Mouse (Mus musculus) left cerebral cortex, adult 2 months (tissue): ENCODE measurements around the gene Ube3b. TPM values are rescaled to one million over a fixed set of nuclear protein-coding genes. Genes with fewer than 3 reads are reported as not detected.
A peak's percentile ranks its signal among the peaks of the same experiment; 100 is the strongest.

Experiments used
- DNase-seq, 2 experiments: peaks; one replicate each; pipeline ENCODE4 v3.0.0; 2021 to 2022; ENCODE audit warnings: low spot score in 2 of 2, mixed read lengths in 1 of 2; ENCODE audit errors: extremely low spot score in 1 of 2
- H3K27ac ChIP-seq: fragments of 200-600 bp; 2 replicates; pipeline ENCODE4 v1.8.1; 2022
- H3K4me3 ChIP-seq: fragments of 200-600 bp; 2 replicates; pipeline ENCODE4 v1.8.1; 2022
- CTCF ChIP-seq: fragments of 200-600 bp; IDR thresholded peaks from 2 replicates; pipeline ENCODE4 v1.8.1; 2022; ENCODE audit warnings: antibody characterized with exemption, mild to moderate bottlenecking, moderate library complexity
- intact Hi-C: fragments of 180-260 bp; cut with DNase I; formaldehyde crosslinking; loops from one replicate; pipeline ENCODE4 v1.15.1; 2025
- total RNA-seq, 2 experiments: library from RNA; stranded (reverse); gene quantifications; 2 replicates each; pipeline ENCODE4 v1.2.3; 2021

Ube3b gene
- total RNA-seq, 2 experiments from 2014 or later, result 79.6 to 83.8 TPM

- peak overlapping the region; percentile 50; the same call in 1 of the 2 replicates for H3K27ac ChIP-seq
- DNase-seq, result no peak
- intact Hi-C loops, result no loop called here
- TF ChIP-seq CTCF, result no peak
- H3K4me3 ChIP-seq, result no peak overlapping the region
Measured at GRCm38 (mm10) chr5:114378177-114378920, 2.1 kb upstream of the Ube3b start.

GRCm38 (mm10) chr5:114378936-114379335 is 1.5 kb upstream of the Ube3b start:
- Histone ChIP-seq H3K4me3 (no peak overlapping the region; the same call in 1 of the 2 replicates), H3K27ac (no peak overlapping the region)

GRCm38 (mm10) chr5:114379763-114380162 is 644 bp upstream of the Ube3b start:
- Histone ChIP-seq H3K4me3 (peak overlapping the region; percentile 76), H3K27ac (peak overlapping the region; percentile 91)
- no peak for TF ChIP-seq CTCF
- intact Hi-C loops, result loop anchor here (2.0 to 5.0 kb wide), 3 partner anchors 21 to 288 kb away; no protein-coding TSS in a partner anchor
- DNase-seq, result no peak

More at GRCm38 (mm10) chr5:114378936-114379335, 1.5 kb upstream of the Ube3b start:
- intact Hi-C loops, result no loop called here
- no peak for TF ChIP-seq CTCF
- DNase-seq, result no peak

- intact Hi-C loops, result loop anchor here (2.0 to 5.0 kb wide), 3 partner anchors 22 to 286 kb away; no protein-coding TSS in a partner anchor
- Histone ChIP-seq H3K4me3 (peak overlapping the region; percentile 76), H3K27ac (peak overlapping the region; percentile 91)
- no peak for TF ChIP-seq CTCF
- DNase-seq, result no peak
Measured at GRCm38 (mm10) chr5:114381013-114381351, 575 bp downstream of the Ube3b start.

GRCm38 (mm10) chr5:114383184-114383904 is 2.9 kb downstream of the Ube3b start:
- Histone ChIP-seq H3K4me3 (no peak overlapping the region), H3K27ac (no peak overlapping the region)
- peak; percentile 76 for TF ChIP-seq CTCF
- no peak for DNase-seq
- intact Hi-C loops, result loop anchor here (5.0 kb wide), 1 partner anchor 284 kb away; no protein-coding TSS in a partner anchor

GRCm38 (mm10) chr5:114384448-114384847 is 4.0 kb downstream of the Ube3b start:
- TF ChIP-seq CTCF, result no peak
- intact Hi-C loops, result loop anchor here (5.0 kb wide), 1 partner anchor 283 kb away; no protein-coding TSS in a partner anchor
- Histone ChIP-seq H3K27ac (no peak overlapping the region), H3K4me3 (no peak overlapping the region)
- no peak for DNase-seq

- intact Hi-C loops, result no loop called here
- no peak for DNase-seq
- no peak overlapping the region for H3K4me3 ChIP-seq
- TF ChIP-seq CTCF, result no peak
- H3K27ac ChIP-seq, result no peak overlapping the region
Measured at GRCm38 (mm10) chr5:114393169-114393568, 12.8 kb downstream of the Ube3b start.

- intact Hi-C loops, result no loop called here
- no peak for TF ChIP-seq CTCF
- H3K4me3 ChIP-seq, result no peak overlapping the region
- DNase-seq, result no peak
- no peak overlapping the region for H3K27ac ChIP-seq
Measured at GRCm38 (mm10) chr5:114406592-114406991, 26.2 kb downstream of the Ube3b start.

- Histone ChIP-seq H3K27ac (no peak overlapping the region), H3K4me3 (no peak overlapping the region)
- no peak for DNase-seq
- no peak for TF ChIP-seq CTCF
- intact Hi-C loops, result no loop called here
Measured at GRCm38 (mm10) chr5:114407269-114407668, 26.9 kb downstream of the Ube3b start.

GRCm38 (mm10) chr5:114407810-114408209 is 27.4 kb downstream of the Ube3b start:
- no peak for TF ChIP-seq CTCF
- intact Hi-C loops, result no loop called here
- no peak for DNase-seq
- H3K4me3 ChIP-seq, result no peak overlapping the region
- H3K27ac ChIP-seq, result no peak overlapping the region

GRCm38 (mm10) chr5:114408846-114409245 is 28.4 kb downstream of the Ube3b start:
- TF ChIP-seq CTCF, result no peak
- H3K27ac ChIP-seq, result no peak overlapping the region
- intact Hi-C loops, result no loop called here

GRCm38 (mm10) chr5:114410429-114410828 is 30.0 kb downstream of the Ube3b start:
- no peak for TF ChIP-seq CTCF
- no peak overlapping the region for H3K27ac ChIP-seq
- intact Hi-C loops, result no loop called here
- no peak overlapping the region for H3K4me3 ChIP-seq
- DNase-seq, result no peak

More at GRCm38 (mm10) chr5:114408846-114409245, 28.4 kb downstream of the Ube3b start:
- DNase-seq, result no peak
- H3K4me3 ChIP-seq, result no peak overlapping the region
